Mouse (Mus musculus) midbrain, embryonic 11.5 days (tissue): Measurements from ENCODE around the gene Fbxo47. TPM values are rescaled to one million over a fixed set of nuclear protein-coding genes. Genes with fewer than 3 reads are reported as not detected.

Source experiments
- ATAC-seq: fragments of 200-750 bp; cut with Nextera tagmentation; 2 replicates; pipeline ENCODE4 v1.8.0; 2017; ENCODE audit warnings: moderate TSS enrichment, moderate library complexity; ENCODE audit not compliant: low FRiP score
- DNase-seq: peaks from one replicate; pipeline ENCODE4 v3.0.0; 2015; ENCODE audit warnings: low spot score; ENCODE audit errors: missing footprints
- H3K27ac ChIP-seq: fragments of 300-500 bp; sonication (generic); 2 replicates; pipeline ENCODE4 v1.5.1; 2014; ENCODE audit warnings: low read depth, low read length
- H3K27me3 ChIP-seq: fragments of 300-500 bp; sonication (generic); 2 replicates; pipeline ENCODE4 v1.6.1; 2014; ENCODE audit warnings: mild to moderate bottlenecking, low read length, moderate library complexity, mixed read lengths; ENCODE audit not compliant: control insufficient read depth, insufficient read depth
- H3K36me3 ChIP-seq: fragments of 300-500 bp; sonication (generic); 2 replicates; pipeline ENCODE4 v1.6.1; 2014; ENCODE audit warnings: mild to moderate bottlenecking, low read length, moderate library complexity, mixed read lengths; ENCODE audit not compliant: control insufficient read depth, insufficient read depth
- H3K4me1 ChIP-seq: fragments of 300-500 bp; sonication (generic); 2 replicates; pipeline ENCODE4 v1.6.1; 2014; ENCODE audit warnings: low read length; ENCODE audit not compliant: control insufficient read depth, insufficient read depth
- H3K4me2 ChIP-seq: fragments of 300-500 bp; sonication (generic); 2 replicates; pipeline ENCODE4 v1.6.1; 2014; ENCODE audit warnings: mild to moderate bottlenecking, moderate library complexity
- H3K4me3 ChIP-seq: fragments of 300-500 bp; sonication (generic); 2 replicates; pipeline ENCODE4 v1.5.1; 2014; ENCODE audit warnings: low read depth, low read length
- H3K9ac ChIP-seq: fragments of 300-500 bp; sonication (generic); 2 replicates; pipeline ENCODE4 v1.6.1; 2014; ENCODE audit warnings: low read length
- H3K9me3 ChIP-seq: fragments of 300-500 bp; sonication (generic); 2 replicates; pipeline ENCODE4 v1.6.1; 2016; ENCODE audit warnings: low read length; ENCODE audit not compliant: control insufficient read depth
- WGBS: fragments of 180-500 bp; shearing (Covaris S2); extraction: QIAGEN DNeasy Blood & Tissue Kit; methylation state at CpG from one replicate; pipeline ENCODE4 v1.1.7; 2014; 5-methylcytosine and 5-hydroxymethylcytosine counted together
- polyA plus RNA-seq: library from polyadenylated mRNA; unstranded; fragments of >200 nt; fragmentation: Nextera tagmentation; extraction: Ambion mirVana; gene quantifications from 2 replicates; pipeline ENCODE4 v1.2.1, GENCODE M21; 2014

The Fbxo47 gene
- polyA plus RNA-seq, 1 experiment from 2014 or later, result 0.96 TPM

- H3K4me3 ChIP-seq, result no peak overlapping the region
- H3K9ac ChIP-seq, result no peak overlapping the region
- no peak for ATAC-seq
- H3K27ac ChIP-seq, result no peak overlapping the region
- WGBS, result 94% methylated on average over 3 of the region's 3 CpGs
- H3K27me3 ChIP-seq, result no peaks in the 10 kb centered on the region
- no peak for DNase-seq
- no peaks in the 10 kb centered on the region for H3K4me1 ChIP-seq
- no peak overlapping the region for H3K4me2 ChIP-seq
- H3K36me3 ChIP-seq, result no peaks in the 10 kb centered on the region
- no peaks in the 10 kb centered on the region for H3K9me3 ChIP-seq
Observed at GRCm38 (mm10) chr11:97866091-97866888, 17.7 kb downstream of the Fbxo47 start.

- WGBS, result 89% methylated on average over 5 of the region's 5 CpGs
Observed at GRCm38 (mm10) chr11:97865421-97865820, 18.5 kb downstream of the Fbxo47 start.

GRCm38 (mm10) chr11:97862148-97862547 is 21.8 kb downstream of the Fbxo47 start:
- WGBS, result 88% methylated on average over 2 of the region's 2 CpGs
- Histone ChIP-seq H3K4me2 (no peak overlapping the region), H3K9me3 (no peaks in the 10 kb centered on the region), H3K27me3 (no peaks in the 10 kb centered on the region), H3K4me1 (no peaks in the 10 kb centered on the region), H3K9ac (no peak overlapping the region), H3K4me3 (no peak overlapping the region), H3K36me3 (no peaks in the 10 kb centered on the region), H3K27ac (no peak overlapping the region)
- DNase-seq (no peak), ATAC-seq (no peak)

More at GRCm38 (mm10) chr11:97865421-97865820, 18.5 kb downstream of the Fbxo47 start:
- Histone ChIP-seq H3K4me2 (no peak overlapping the region), H3K4me3 (no peak overlapping the region), H3K27ac (no peak overlapping the region), H3K9me3 (no peaks in the 10 kb centered on the region), H3K4me1 (no peaks in the 10 kb centered on the region), H3K36me3 (no peaks in the 10 kb centered on the region), H3K9ac (no peak overlapping the region), H3K27me3 (no peaks in the 10 kb centered on the region)
- ATAC-seq, result no peak
- no peak for DNase-seq

- Histone ChIP-seq H3K9ac (no peak overlapping the region), H3K36me3 (no peaks in the 10 kb centered on the region), H3K4me2 (no peak overlapping the region), H3K4me3 (no peak overlapping the region), H3K27me3 (no peaks in the 10 kb centered on the region), H3K4me1 (no peaks in the 10 kb centered on the region), H3K27ac (no peak overlapping the region), H3K9me3 (no peaks in the 10 kb centered on the region)
- DNase-seq (no peak), ATAC-seq (no peak)
- WGBS, result 87% methylated on average over 2 of the region's 2 CpGs
Observed at GRCm38 (mm10) chr11:97855473-97855872, 28.5 kb downstream of the Fbxo47 start.

- H3K9ac ChIP-seq, result no peak overlapping the region
- no peaks in the 10 kb centered on the region for H3K36me3 ChIP-seq
- 90% methylated on average over 2 of the region's 2 CpGs for WGBS
- no peak overlapping the region for H3K4me2 ChIP-seq
- no peak overlapping the region for H3K4me3 ChIP-seq
- no peaks in the 10 kb centered on the region for H3K9me3 ChIP-seq
- no peak overlapping the region for H3K27ac ChIP-seq
- H3K27me3 ChIP-seq, result no peaks in the 10 kb centered on the region
- DNase-seq (no peak), ATAC-seq (no peak)
- H3K4me1 ChIP-seq, result no peaks in the 10 kb centered on the region
Observed at GRCm38 (mm10) chr11:97851601-97852000, 32.4 kb downstream of the Fbxo47 start.

GRCm38 (mm10) chr11:97850367-97850766 is 33.6 kb downstream of the Fbxo47 start:
- no peak overlapping the region for H3K9ac ChIP-seq
- ATAC-seq (no peak), DNase-seq (no peak)
- no peak overlapping the region for H3K4me3 ChIP-seq
- no peaks in the 10 kb centered on the region for H3K9me3 ChIP-seq
- H3K4me2 ChIP-seq, result no peak overlapping the region
- H3K36me3 ChIP-seq, result no peaks in the 10 kb centered on the region
- H3K4me1 ChIP-seq, result no peaks in the 10 kb centered on the region
- H3K27ac ChIP-seq, result no peak overlapping the region
- 74% methylated on average over 6 of the region's 6 CpGs for WGBS
- H3K27me3 ChIP-seq, result no peaks in the 10 kb centered on the region

GRCm38 (mm10) chr11:97842001-97842400 is 42.0 kb downstream of the Fbxo47 start:
- Histone ChIP-seq H3K4me1 (peaks cover 6% of the 10 kb centered on the region; the same call in 1 of the 2 replicates), H3K9ac (peak overlapping the region; percentile 80; the same call in 1 of the 2 replicates), H3K36me3 (no peaks in the 10 kb centered on the region), H3K9me3 (no peaks in the 10 kb centered on the region), H3K27me3 (no peaks in the 10 kb centered on the region), H3K27ac (no peak overlapping the region), H3K4me3 (peak overlapping the region; percentile 52), H3K4me2 (peak overlapping the region; percentile 56)
- ATAC-seq, result no peak
- DNase-seq, result no peak
- 33% methylated on average over 4 of the region's 4 CpGs for WGBS

- WGBS, result 1% methylated on average over 22 of the region's 22 CpGs
- Histone ChIP-seq H3K4me2 (peak overlapping the region; percentile 56), H3K4me1 (peaks cover 6% of the 10 kb centered on the region; the same call in 1 of the 2 replicates), H3K4me3 (peak overlapping the region; percentile 52), H3K27me3 (no peaks in the 10 kb centered on the region), H3K9ac (peak overlapping the region; percentile 80), H3K36me3 (0 out of 2 replicates have a peak, but pooled peaks cover 2% of the 10 kb centered on the region), H3K27ac (peak overlapping the region; percentile 69), H3K9me3 (no peaks in the 10 kb centered on the region)
- DNase-seq (peak; percentile 95), ATAC-seq (peak; percentile 86)
Observed at GRCm38 (mm10) chr11:97840991-97841661, 42.8 kb downstream of the Fbxo47 start.

- DNase-seq (no peak), ATAC-seq (peak; percentile 65)
- H3K9ac ChIP-seq, result peak within 1 kb of the TSS; percentile 80
- 5% methylated on average over 6 of the region's 6 CpGs for WGBS
- H3K4me3 ChIP-seq, result peak within 1 kb of the TSS; percentile 52
- H3K27me3 ChIP-seq, result no peaks in the 10 kb centered on the region
- peaks cover 6% of the 10 kb centered on the region; the same call in 1 of the 2 replicates for H3K4me1 ChIP-seq
- peak within 1 kb of the TSS; percentile 56 for H3K4me2 ChIP-seq
- 0 out of 2 replicates have a peak, but pooled peaks cover 2% of the 10 kb centered on the region for H3K36me3 ChIP-seq
- no peaks in the 10 kb centered on the region for H3K9me3 ChIP-seq
- H3K27ac ChIP-seq, result peak within 1 kb of the TSS; percentile 69
Observed at GRCm38 (mm10) chr11:97840539-97840954, 43.4 kb downstream of the Fbxo47 start, which contains the start of gene B230217C12Rik. Gene B230217C12Rik, plus strand, starts transcription at chr11:97840780.
